Mouse (Mus musculus): Measurements from ENCODE around the gene Gm44596. TPM values are rescaled to one million over a fixed set of nuclear protein-coding genes. Genes with fewer than 3 reads are reported as not detected.
A peak's percentile ranks its signal among the peaks of the same experiment; 100 is the strongest.
"Not testable (repeated sequence)": the region's sequence is repeated elsewhere in the genome, so short reads cannot be mapped to it uniquely, and the experiment has no call there.

Gm44596 gene
- polyA plus RNA-seq, 1 experiment from 2014 or later = not detected

- Histone ChIP-seq H3K27me3 (no peaks in the 10 kb centered on the region), H3K27ac (no peak overlapping the region), H3K4me3 (replicated peaks) (no peak overlapping the region), H3K9ac (no peak overlapping the region), H3K4me2 (no peak overlapping the region), H3K36me3 (peaks cover 28% of the 10 kb centered on the region), H3K4me1 (peaks cover 37% of the 10 kb centered on the region), H3K9me3 (replicated peaks) (no peaks in the 10 kb centered on the region)
- WGBS = 23% methylated on average over 2 of the region's 2 CpGs
- ATAC-seq (replicated peaks; ENCODE audit: low FRiP score) = no peak
Observed at GRCm38 (mm10) chr6:128358999-128359398, 16.3 kb upstream of the Gm44596 start.

- Histone ChIP-seq H3K9me3 (replicated peaks) (no peaks in the 10 kb centered on the region), H3K4me1 (peaks cover 35% of the 10 kb centered on the region), H3K27me3 (no peaks in the 10 kb centered on the region), H3K4me3 (replicated peaks) (peak overlapping the region; percentile 99), H3K27ac (peak overlapping the region; percentile 97), H3K4me2 (peak overlapping the region; percentile 88), H3K9ac (peak overlapping the region; percentile 92), H3K36me3 (peaks cover 39% of the 10 kb centered on the region)
- WGBS = 18% methylated on average over 9 of the region's 9 CpGs
- ATAC-seq (replicated peaks; ENCODE audit: low FRiP score) = no peak
Observed at GRCm38 (mm10) chr6:128361901-128362300, 13.4 kb upstream of the Gm44596 start.

- H3K9ac ChIP-seq = peak within 1 kb of the TSS; percentile 92
- H3K36me3 ChIP-seq = peaks cover 39% of the 10 kb centered on the region
- H3K4me2 ChIP-seq = peak within 1 kb of the TSS; percentile 88
- peaks cover 35% of the 10 kb centered on the region for H3K4me1 ChIP-seq
- peak within 1 kb of the TSS; percentile 97 for H3K27ac ChIP-seq
- H3K27me3 ChIP-seq = no peaks in the 10 kb centered on the region
- H3K9me3 ChIP-seq (replicated peaks) = no peaks in the 10 kb centered on the region
- H3K4me3 ChIP-seq (replicated peaks) = peak within 1 kb of the TSS; percentile 99
- ATAC-seq (replicated peaks; ENCODE audit: low FRiP score) = peak; percentile 91
- WGBS = under 1% methylated on average over 56 of the region's 76 CpGs
Observed at GRCm38 (mm10) chr6:128362381-128363006, 12.8 kb upstream of the Gm44596 start, which contains the start of the genes Rhno1 and Foxm1. Gene Rhno1 (minus strand): TSS chr6:128362911. Gene Foxm1 (plus strand): TSS chr6:128362967.

DNA sequence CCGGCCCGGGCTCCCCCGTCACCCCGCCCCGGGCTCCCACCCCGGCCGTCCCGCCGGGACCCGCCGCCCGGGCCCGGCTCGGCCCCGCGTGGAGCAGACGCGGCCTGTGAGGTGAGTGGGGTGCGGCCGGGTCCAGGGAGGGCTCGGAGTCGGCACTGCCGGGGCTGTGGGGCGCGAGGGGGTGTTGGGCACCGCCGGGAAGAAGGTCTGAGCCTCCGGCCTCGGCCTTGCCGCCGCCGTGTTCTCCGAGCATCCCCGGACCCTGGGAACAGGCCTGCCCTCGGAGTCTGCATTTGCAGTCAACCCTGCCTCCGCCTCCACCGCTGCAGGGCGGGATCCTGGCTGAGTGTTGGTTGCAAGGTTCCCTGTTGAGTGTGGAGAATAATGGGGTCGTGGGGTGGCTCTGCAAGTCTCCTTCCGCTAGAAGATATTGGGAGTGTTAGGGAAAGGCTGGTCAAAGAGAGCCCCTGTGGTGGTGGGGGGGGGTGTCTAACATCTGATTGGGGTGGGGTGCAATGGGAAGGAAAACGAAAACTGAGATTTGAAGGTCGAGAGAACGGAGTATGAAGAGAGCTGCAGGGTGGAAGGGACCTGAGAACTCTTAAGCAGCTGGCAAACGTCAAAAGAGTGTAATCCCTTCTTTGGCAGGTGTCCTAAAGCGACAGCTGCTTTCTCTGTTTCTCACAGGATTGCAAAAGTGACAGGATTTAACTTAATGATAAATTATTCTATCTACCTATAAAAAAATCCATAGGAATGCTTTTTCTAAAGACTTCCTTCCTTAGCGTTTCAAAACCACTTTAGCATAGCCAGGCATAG, 12.1 kb upstream of the Gm44596 start:
- H3K4me2 ChIP-seq = peak overlapping the region; percentile 88
- H3K36me3 ChIP-seq = peaks cover 38% of the 10 kb centered on the region
- no peaks in the 10 kb centered on the region for H3K27me3 ChIP-seq
- ATAC-seq (replicated peaks; ENCODE audit: low FRiP score) = peak; percentile 65
- H3K9me3 ChIP-seq (replicated peaks) = no peaks in the 10 kb centered on the region
- H3K9ac ChIP-seq = peak overlapping the region; percentile 92
- H3K4me3 ChIP-seq (replicated peaks) = peak overlapping the region; percentile 99
- WGBS = under 1% methylated on average over 46 of the region's 46 CpGs
- H3K4me1 ChIP-seq = peaks cover 35% of the 10 kb centered on the region
- peak overlapping the region; percentile 97 for H3K27ac ChIP-seq

DNA sequence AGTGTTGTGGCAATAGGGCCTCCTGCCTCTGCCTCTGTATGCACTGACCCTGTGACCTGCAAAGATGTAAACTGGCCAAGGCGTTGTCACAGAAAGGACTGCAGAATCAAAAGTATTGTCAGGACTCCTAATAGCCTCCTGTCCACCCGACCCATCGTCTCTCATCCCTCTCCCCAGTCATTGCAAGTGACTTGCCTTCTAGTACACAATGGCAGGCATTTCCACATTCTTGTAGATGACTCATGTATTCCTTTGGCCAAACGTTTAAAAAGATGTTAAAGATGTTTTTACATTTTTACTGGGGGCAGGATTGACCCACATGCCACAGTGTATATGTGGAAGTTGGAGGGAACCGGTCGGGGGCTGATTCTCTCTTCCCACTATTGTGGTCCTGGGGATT, 10.6 kb upstream of the Gm44596 start:
- H3K4me1 ChIP-seq = peaks cover 35% of the 10 kb centered on the region
- no peaks in the 10 kb centered on the region for H3K9me3 ChIP-seq (replicated peaks)
- peaks cover 44% of the 10 kb centered on the region for H3K36me3 ChIP-seq
- H3K9ac ChIP-seq = no peak overlapping the region
- H3K27ac ChIP-seq = no peak overlapping the region
- no peak for ATAC-seq (replicated peaks; ENCODE audit: low FRiP score)
- no peaks in the 10 kb centered on the region for H3K27me3 ChIP-seq
- no peak overlapping the region for H3K4me3 ChIP-seq (replicated peaks)
- 0 out of 2 replicates have a peak overlapping the region, but pooled peaks have one; percentile 4 for H3K4me2 ChIP-seq
- WGBS = 74% methylated on average over 6 of the region's 6 CpGs

GRCm38 (mm10) chr6:128366466-128366865, 8.8 kb upstream of the Gm44596 start:
- Histone ChIP-seq H3K4me2 (no peak overlapping the region), H3K9ac (no peak overlapping the region), H3K9me3 (replicated peaks) (no peaks in the 10 kb centered on the region), H3K36me3 (peaks cover 61% of the 10 kb centered on the region), H3K4me3 (replicated peaks) (no peak overlapping the region), H3K4me1 (peaks cover 22% of the 10 kb centered on the region), H3K27ac (no peak overlapping the region), H3K27me3 (no peaks in the 10 kb centered on the region)
- no peak for ATAC-seq (replicated peaks; ENCODE audit: low FRiP score)
- WGBS = 93% methylated on average over 5 of the region's 5 CpGs

GRCm38 (mm10) chr6:128370040-128370439, 5.3 kb upstream of the Gm44596 start:
- no peak for ATAC-seq (replicated peaks; ENCODE audit: low FRiP score)

GRCm38 (mm10) chr6:128376371-128377085, 1.2 kb downstream of the Gm44596 start:
- peaks cover 49% of the 10 kb centered on the region for H3K36me3 ChIP-seq

More at GRCm38 (mm10) chr6:128370040-128370439, 5.3 kb upstream of the Gm44596 start:
- Histone ChIP-seq H3K27ac (no peak overlapping the region), H3K9ac (no peak overlapping the region), H3K4me1 (peaks cover 6% of the 10 kb centered on the region), H3K4me2 (no peak overlapping the region), H3K9me3 (replicated peaks) (no peaks in the 10 kb centered on the region), H3K27me3 (no peaks in the 10 kb centered on the region), H3K36me3 (peaks cover 97% of the 10 kb centered on the region), H3K4me3 (replicated peaks) (no peak overlapping the region)
- 91% methylated on average over 5 of the region's 5 CpGs for WGBS

GRCm38 (mm10) chr6:128379636-128380035, 4.3 kb downstream of the Gm44596 start:
- Histone ChIP-seq H3K4me3 (replicated peaks) (no peak overlapping the region), H3K4me1 (peaks cover 6% of the 10 kb centered on the region; the same call in 1 of the 2 replicates), H3K27me3 (no peaks in the 10 kb centered on the region), H3K4me2 (no peak overlapping the region), H3K36me3 (peaks cover 18% of the 10 kb centered on the region), H3K27ac (no peak overlapping the region), H3K9ac (no peak overlapping the region), H3K9me3 (replicated peaks) (no peaks in the 10 kb centered on the region)
- 82% methylated on average over 16 of the region's 16 CpGs for WGBS
- ATAC-seq (replicated peaks; ENCODE audit: low FRiP score) = no peak

More at GRCm38 (mm10) chr6:128376371-128377085, 1.2 kb downstream of the Gm44596 start:
- H3K4me2 ChIP-seq = no peak overlapping the region
- peaks cover 7% of the 10 kb centered on the region; the same call in 1 of the 2 replicates for H3K4me1 ChIP-seq
- WGBS = 93% methylated on average over 17 of the region's 17 CpGs
- no peak overlapping the region for H3K4me3 ChIP-seq (replicated peaks)
- H3K9me3 ChIP-seq (replicated peaks) = no peaks in the 10 kb centered on the region
- ATAC-seq (replicated peaks; ENCODE audit: low FRiP score) = no peak
- no peak overlapping the region for H3K27ac ChIP-seq
- no peaks in the 10 kb centered on the region for H3K27me3 ChIP-seq
- no peak overlapping the region for H3K9ac ChIP-seq

- H3K27ac ChIP-seq; H3K9me3 ChIP-seq (replicated peaks); H3K4me3 ChIP-seq (replicated peaks); H3K27me3 ChIP-seq; H3K4me2 ChIP-seq; H3K4me1 ChIP-seq; H3K9ac ChIP-seq; ATAC-seq (replicated peaks; ENCODE audit: low FRiP score): not testable (repeated sequence)
- WGBS = 72% methylated on average over 1 of the region's 1 CpGs
- H3K36me3 ChIP-seq = peaks cover 12% of the 10 kb centered on the region
Observed at GRCm38 (mm10) chr6:128380594-128381167, 5.4 kb downstream of the Gm44596 start.

GRCm38 (mm10) chr6:128381254-128381653, 6.0 kb downstream of the Gm44596 start:
- no peak for ATAC-seq (replicated peaks; ENCODE audit: low FRiP score)
- Histone ChIP-seq H3K9ac (no peak overlapping the region), H3K9me3 (replicated peaks) (no peaks in the 10 kb centered on the region), H3K4me3 (replicated peaks) (no peak overlapping the region), H3K27me3 (no peaks in the 10 kb centered on the region), H3K27ac (no peak overlapping the region), H3K4me1 (no peaks in the 10 kb centered on the region), H3K36me3 (peaks cover 9% of the 10 kb centered on the region), H3K4me2 (no peak overlapping the region)
- WGBS = 74% methylated on average over 3 of the region's 3 CpGs

All from kidney, embryonic 15.5 days (tissue).